Mouse (Mus musculus) ES-Bruce4 (cell line): ENCODE data around the gene Olfr71. TPM values are rescaled to one million over a fixed set of nuclear protein-coding genes. Genes with fewer than 3 reads are reported as not detected.

ENCODE experiments used
- H3K27ac ChIP-seq: 2 replicates; pipeline ENCODE4 v1.5.1; 2012; ENCODE audit warnings: low read length, inconsistent platforms; ENCODE audit not compliant: insufficient read depth
- H3K27me3 ChIP-seq: 2 replicates; pipeline ENCODE4 v1.6.1; 2012; ENCODE audit warnings: mild to moderate bottlenecking, low read length, inconsistent platforms; ENCODE audit not compliant: control insufficient read depth, poor library complexity, insufficient read depth, severe bottlenecking
- H3K36me3 ChIP-seq: 2 replicates; pipeline ENCODE4 v1.6.1; 2012; ENCODE audit warnings: inconsistent platforms, mild to moderate bottlenecking, low read length, moderate library complexity; ENCODE audit not compliant: control insufficient read depth, poor library complexity, insufficient read depth, severe bottlenecking
- H3K4me1 ChIP-seq: one replicate; pipeline ENCODE4 v1.8.1; 2011; ENCODE audit warnings: low read length; ENCODE audit not compliant: control insufficient read depth, insufficient read depth
- H3K4me3 ChIP-seq: 2 replicates; pipeline ENCODE4 v1.5.1; 2011; ENCODE audit warnings: low read depth, mild to moderate bottlenecking, low read length
- H3K9ac ChIP-seq: 2 replicates; pipeline ENCODE4 v1.6.1; 2012; ENCODE audit warnings: low read depth, mild to moderate bottlenecking, inconsistent platforms; ENCODE audit not compliant: poor library complexity, severe bottlenecking
- H3K9me3 ChIP-seq: replicated peaks from 2 replicates; pipeline ENCODE4 v1.6.1; 2012; ENCODE audit warnings: mild to moderate bottlenecking, low read length, inconsistent platforms; ENCODE audit not compliant: control insufficient read depth, poor library complexity, insufficient read depth, severe bottlenecking
- CTCF ChIP-seq: IDR thresholded peaks from one replicate; pipeline ENCODE4 v1.8.1; 2011; ENCODE audit warnings: low read depth, low read length
- EP300 ChIP-seq: IDR thresholded peaks from 2 replicates; pipeline ENCODE4 v1.6.1; 2011; ENCODE audit warnings: low read depth, low read length; ENCODE audit not compliant: insufficient read depth
- POLR2A ChIP-seq: IDR thresholded peaks from one replicate; pipeline ENCODE4 v1.8.1; 2011; ENCODE audit warnings: low read length; ENCODE audit not compliant: insufficient read depth
- polyA plus RNA-seq: library from polyadenylated mRNA; stranded (reverse); fragments of >200 nt; gene quantifications from 2 replicates; pipeline ENCODE4 v1.2.4, GENCODE M21; 2011; ENCODE audit warnings: low read depth; ENCODE audit not compliant: missing spikeins, insufficient read depth, insufficient read length

The Olfr71 gene
- not detected in 2 replicates for polyA plus RNA-seq

DNA sequence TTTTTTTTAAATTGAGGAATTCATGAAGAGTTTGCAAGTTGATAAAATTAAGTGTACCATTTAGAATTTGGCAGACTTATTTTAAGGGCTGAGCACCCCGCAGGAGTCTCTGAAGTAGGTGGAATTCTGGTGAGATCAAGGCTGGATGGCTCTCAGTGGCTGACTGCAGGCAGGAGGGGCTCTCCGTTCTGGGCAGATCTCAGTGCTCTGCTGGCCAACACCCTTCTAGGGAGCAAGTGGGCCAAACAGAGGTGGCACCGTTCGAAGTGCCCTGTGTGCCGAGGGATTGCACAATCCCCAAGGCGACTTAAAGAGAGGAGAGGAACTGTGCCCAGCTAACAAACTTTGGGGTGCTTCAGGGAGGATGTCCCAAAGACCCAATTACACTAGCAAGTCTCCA is at the start of gene Olfr71:
TSS of gene Olfr71 (minus strand) at position 387 of the 400 bp plus-strand sequence.
- Histone ChIP-seq H3K27me3 (no peaks in the 10 kb centered on the region), H3K27ac (no peak within 1 kb of the TSS), H3K4me3 (no peak within 1 kb of the TSS), H3K36me3 (no peaks in the 10 kb centered on the region), H3K9ac (no peak within 1 kb of the TSS), H3K4me1 (no peaks in the 10 kb centered on the region), H3K9me3 (no peaks in the 10 kb centered on the region)
- TF ChIP-seq CTCF, result no peak
- TF ChIP-seq POLR2A, result no peak
- TF ChIP-seq EP300, result no peak

DNA sequence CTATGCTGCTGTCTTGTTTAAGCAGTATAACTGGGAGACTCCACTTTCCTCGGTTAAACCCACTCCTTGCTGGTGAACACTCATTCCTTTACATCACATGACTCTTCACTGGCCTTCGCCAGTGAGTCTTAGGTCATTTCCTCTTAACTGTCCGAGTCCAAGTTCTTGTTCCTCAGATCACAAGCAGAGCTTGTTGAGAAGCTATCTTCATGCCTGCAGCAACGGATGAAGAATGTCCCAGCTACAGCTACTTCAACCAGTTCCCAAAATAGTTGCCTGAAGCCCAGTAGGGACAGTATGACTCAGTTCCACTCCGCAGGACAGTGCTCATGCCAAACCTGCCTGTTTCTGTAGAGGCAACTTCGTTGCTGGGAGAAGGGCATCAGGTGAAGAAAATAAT is 47.2 kb upstream of the Olfr71 start:
- Histone ChIP-seq H3K27me3 (no peaks in the 10 kb centered on the region), H3K9ac (no peak overlapping the region), H3K4me3 (no peak overlapping the region), H3K4me1 (no peaks in the 10 kb centered on the region), H3K27ac (no peak overlapping the region), H3K9me3 (no peaks in the 10 kb centered on the region), H3K36me3 (no peaks in the 10 kb centered on the region)
- TF ChIP-seq EP300, result no peak
- TF ChIP-seq CTCF, result no peak
- TF ChIP-seq POLR2A, result no peak

DNA sequence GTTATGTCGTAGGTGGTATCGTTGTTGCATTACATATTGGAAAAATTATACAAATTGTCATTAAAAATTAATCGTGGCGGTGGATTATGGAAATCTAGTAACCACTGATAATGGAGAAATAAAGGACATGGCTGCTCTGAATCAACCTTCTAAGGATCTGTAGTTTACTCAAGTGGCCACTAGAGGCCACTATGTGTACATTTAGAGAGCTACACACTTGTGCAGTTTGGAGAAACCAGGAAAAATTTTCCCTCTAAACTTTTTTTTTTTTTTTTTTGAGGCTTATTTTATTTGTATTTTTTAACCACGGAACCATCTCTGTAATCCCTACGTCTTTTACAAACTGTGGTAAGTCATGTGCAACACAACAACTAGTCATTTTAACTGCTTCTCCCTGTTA is 35.1 kb upstream of the Olfr71 start:
- no peak overlapping the region for H3K4me3 ChIP-seq
- no peak for TF ChIP-seq EP300
- TF ChIP-seq CTCF, result no peak
- no peak for TF ChIP-seq POLR2A
- H3K9ac ChIP-seq, result no peak overlapping the region
- H3K27ac ChIP-seq, result no peak overlapping the region
- peaks cover 2% of the 10 kb centered on the region for H3K4me1 ChIP-seq
- H3K27me3 ChIP-seq, result no peaks in the 10 kb centered on the region
- H3K36me3 ChIP-seq, result no peaks in the 10 kb centered on the region
- no peaks in the 10 kb centered on the region for H3K9me3 ChIP-seq

GRCm38 (mm10) chr4:43743099-43743498 is 33.0 kb upstream of the Olfr71 start:
- H3K4me3 ChIP-seq, result no peak overlapping the region
- no peak for TF ChIP-seq EP300
- no peak for TF ChIP-seq CTCF
- TF ChIP-seq POLR2A, result no peak
- H3K36me3 ChIP-seq, result no peaks in the 10 kb centered on the region
- no peak overlapping the region for H3K27ac ChIP-seq
- H3K4me1 ChIP-seq, result peaks cover 2% of the 10 kb centered on the region
- H3K9me3 ChIP-seq, result no peaks in the 10 kb centered on the region
- no peaks in the 10 kb centered on the region for H3K27me3 ChIP-seq
- no peak overlapping the region for H3K9ac ChIP-seq

DNA sequence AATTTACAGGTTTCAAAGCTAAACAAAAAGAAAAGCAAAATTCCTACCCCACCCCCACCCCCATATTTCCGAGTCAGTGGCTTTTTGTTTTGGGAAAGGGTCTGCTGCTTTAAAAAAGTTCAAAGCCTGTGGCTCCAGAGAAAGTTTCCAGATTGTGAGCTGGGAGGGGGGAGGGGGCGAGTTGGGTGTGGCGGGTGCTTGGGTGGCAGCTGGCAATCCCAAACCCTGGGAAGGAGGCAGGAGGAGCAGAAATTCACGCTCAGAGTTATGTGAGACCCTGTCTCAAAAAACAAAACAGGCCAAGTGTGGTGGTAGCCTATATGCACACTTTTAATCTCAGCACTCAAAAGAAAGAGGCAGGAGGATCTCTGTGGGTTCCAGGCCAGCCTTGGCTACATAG is 32.6 kb upstream of the Olfr71 start:
- Histone ChIP-seq H3K4me3 (no peak overlapping the region), H3K9me3 (no peaks in the 10 kb centered on the region), H3K36me3 (no peaks in the 10 kb centered on the region), H3K27me3 (no peaks in the 10 kb centered on the region), H3K9ac (no peak overlapping the region), H3K27ac (no peak overlapping the region), H3K4me1 (peaks cover 2% of the 10 kb centered on the region)
- TF ChIP-seq CTCF, result no peak
- TF ChIP-seq EP300, result no peak

DNA sequence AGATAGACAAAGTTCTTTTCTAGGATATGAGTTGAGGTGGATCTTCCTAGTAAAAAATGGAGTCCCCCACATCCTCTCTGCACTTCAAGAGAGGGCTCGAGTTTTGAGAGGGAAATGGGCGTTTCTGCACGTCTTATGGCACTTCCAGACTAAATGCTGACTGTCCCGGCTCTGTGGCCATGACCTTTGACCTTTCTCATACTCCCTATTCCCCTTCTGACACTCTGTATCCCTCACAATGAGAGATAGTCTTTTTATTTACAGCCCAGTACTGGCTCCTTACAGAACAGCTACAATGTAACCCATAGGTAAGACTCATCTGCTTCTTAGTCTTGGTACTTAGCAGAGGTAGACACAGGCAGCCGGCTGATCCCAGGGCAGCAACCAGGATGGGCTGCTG is 31.5 kb upstream of the Olfr71 start:
- no peaks in the 10 kb centered on the region for H3K27me3 ChIP-seq
- H3K4me1 ChIP-seq, result peaks cover 2% of the 10 kb centered on the region
- H3K36me3 ChIP-seq, result no peaks in the 10 kb centered on the region
- TF ChIP-seq CTCF (no peak), EP300 (no peak), POLR2A (no peak)
- no peak overlapping the region for H3K27ac ChIP-seq
- H3K9ac ChIP-seq, result no peak overlapping the region
- H3K4me3 ChIP-seq, result no peak overlapping the region
- no peaks in the 10 kb centered on the region for H3K9me3 ChIP-seq
